Mouse (Mus musculus) small intestine, adult 2 months (tissue): ENCODE measurements around the gene Sdsl.

ENCODE experiments used
- CTCF ChIP-seq: fragments of 200-500 bp; IDR thresholded peaks from 2 replicates; pipeline ENCODE4 v1.5.1; 2012; ENCODE audit warnings: low read depth, mild to moderate bottlenecking, control low read depth, inconsistent platforms, low read length, moderate library complexity, mixed read lengths; ENCODE audit not compliant: insufficient replicate concordance, insufficient read length; ENCODE audit errors: extremely low read depth
- POLR2A ChIP-seq: fragments of 200-500 bp; IDR thresholded peaks from 2 replicates; pipeline ENCODE4 v1.6.1; 2012; ENCODE audit warnings: low read depth, mild to moderate bottlenecking, control low read depth, inconsistent platforms, low read length, moderate library complexity

DNA sequence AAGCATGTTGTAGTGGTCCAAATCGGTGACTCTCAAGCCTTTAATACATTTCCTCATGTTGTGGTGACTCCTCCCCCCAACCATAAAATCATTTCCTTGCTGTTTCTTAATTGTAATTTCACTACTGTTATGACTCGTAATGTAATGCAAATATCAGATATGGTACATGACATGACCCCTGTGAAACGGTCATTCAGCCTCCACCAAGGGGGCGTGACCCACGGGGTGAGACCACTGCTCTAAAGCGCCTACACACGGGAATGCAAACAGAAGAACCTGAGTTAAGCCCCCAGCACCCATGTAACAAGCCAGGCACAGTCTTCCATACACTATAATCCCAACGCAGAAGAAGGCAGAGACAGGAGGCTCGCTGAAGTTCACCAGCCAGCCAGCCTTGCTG, 33.2 kb upstream of the Sdsl start:
- TF ChIP-seq POLR2A (no peak), CTCF (no peak)
